Mouse (Mus musculus) brain, embryonic 14.5 days (tissue): ENCODE results near the gene 4930524J08Rik. TPM values are rescaled to one million over a fixed set of nuclear protein-coding genes. Genes with fewer than 3 reads are reported as not detected.

ENCODE experiments used
- DNase-seq: peaks from one replicate; pipeline ENCODE4 v3.0.0-alpha.2; 2011; ENCODE audit warnings: low read depth
- CTCF ChIP-seq: fragments of 200-500 bp; IDR thresholded peaks from 2 replicates; pipeline ENCODE4 v1.5.1; 2012; ENCODE audit warnings: inconsistent platforms, mild to moderate bottlenecking, moderate library complexity, borderline replicate concordance; ENCODE audit not compliant: insufficient read depth, insufficient read length; ENCODE audit errors: extremely low read depth
- POLR2A ChIP-seq: fragments of 200-500 bp; IDR thresholded peaks from 2 replicates; pipeline ENCODE4 v1.6.1; 2012; ENCODE audit warnings: mild to moderate bottlenecking, inconsistent platforms, borderline replicate concordance; ENCODE audit not compliant: poor library complexity, insufficient read depth, insufficient read length, severe bottlenecking; ENCODE audit errors: extremely low read depth
- polyA plus RNA-seq: library from polyadenylated mRNA; depleted of rRNA; stranded (reverse); fragments of >200 nt; gene quantifications from 2 replicates; pipeline ENCODE4 v1.2.3, GENCODE M21; 2012; rRNA removed

Gene 4930524J08Rik
- 3.4 and 4.9 TPM in 2 replicates for polyA plus RNA-seq

- peak; percentile 99 for DNase-seq
These were observed at the start of gene 4930524J08Rik, which contains the start of gene Hnrnpd for GRCm38 (mm10) chr5:99978699-99979442. TSS of gene 4930524J08Rik (plus strand) at chr5:99979061. TSS of gene Hnrnpd (minus strand) at chr5:99978938.

GRCm38 (mm10) chr5:99931910-99932309, 47.0 kb upstream of the 4930524J08Rik start:
- no peak for DNase-seq
- TF ChIP-seq POLR2A: no peak
- TF ChIP-seq CTCF: no peak

More at GRCm38 (mm10) chr5:99978699-99979442, at the start of gene 4930524J08Rik, which contains the start of gene Hnrnpd:
- TF ChIP-seq POLR2A: peak; percentile 80
- TF ChIP-seq CTCF: no peak

DNA sequence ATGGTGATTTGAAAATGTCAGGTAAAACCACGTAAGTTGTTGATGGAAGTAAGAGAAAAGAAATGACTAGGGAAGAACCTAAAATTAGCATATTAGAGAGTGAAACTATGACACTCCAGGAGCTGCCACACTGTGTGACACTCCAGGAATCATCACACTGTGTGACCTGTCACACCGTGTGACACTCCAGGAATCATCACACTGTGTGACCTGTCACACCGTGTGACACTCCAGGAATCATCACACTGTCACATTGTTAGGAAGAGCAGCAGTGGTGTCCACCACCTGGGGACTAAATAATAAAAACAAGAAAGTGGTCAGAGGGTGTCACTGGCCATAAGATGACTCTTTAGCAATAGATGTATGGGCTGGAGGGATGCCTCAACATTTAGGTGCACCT, 39.4 kb upstream of the 4930524J08Rik start:
- TF ChIP-seq POLR2A (no peak), CTCF (no peak)
- DNase-seq: no peak

- TF ChIP-seq POLR2A: no peak
- no peak for TF ChIP-seq CTCF
- no peak for DNase-seq
These were observed 37.6 kb upstream of the 4930524J08Rik start for GRCm38 (mm10) chr5:99941273-99941672.

DNA sequence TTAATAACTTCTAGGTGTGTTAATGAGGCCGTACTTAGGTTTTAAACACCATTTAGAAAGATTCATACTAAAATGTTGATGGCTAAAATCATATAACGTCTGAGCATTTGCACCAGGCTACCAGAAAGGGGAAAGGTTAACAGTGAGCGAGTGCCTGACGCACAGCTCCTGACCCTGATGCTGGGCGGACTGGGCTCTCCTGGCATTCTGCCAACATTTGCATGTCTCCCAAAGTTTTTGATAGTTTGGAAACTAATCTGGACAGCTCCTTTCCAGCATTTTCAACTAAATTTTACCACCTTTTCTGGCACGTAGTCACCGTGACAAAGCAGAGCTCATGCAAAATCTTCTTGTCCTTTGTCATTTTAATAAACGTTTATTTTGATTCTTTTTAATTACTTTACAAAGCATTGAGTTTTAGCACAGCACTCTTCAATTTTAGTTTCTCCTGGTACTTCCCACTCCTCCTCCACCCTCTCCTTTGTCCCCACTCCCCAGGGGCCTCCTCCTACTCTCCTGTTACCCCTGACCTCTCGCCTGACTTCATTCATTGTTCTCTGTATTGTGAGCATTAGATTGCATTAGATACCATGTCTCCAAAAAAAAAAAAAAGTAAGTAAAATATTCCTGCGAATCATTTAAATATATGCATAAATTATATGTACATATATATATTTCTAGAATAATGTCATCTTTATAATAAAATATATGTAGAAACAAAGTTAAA, 36.9 kb upstream of the 4930524J08Rik start:
- TF ChIP-seq POLR2A (no peak), CTCF (no peak)
- DNase-seq: no peak

DNA sequence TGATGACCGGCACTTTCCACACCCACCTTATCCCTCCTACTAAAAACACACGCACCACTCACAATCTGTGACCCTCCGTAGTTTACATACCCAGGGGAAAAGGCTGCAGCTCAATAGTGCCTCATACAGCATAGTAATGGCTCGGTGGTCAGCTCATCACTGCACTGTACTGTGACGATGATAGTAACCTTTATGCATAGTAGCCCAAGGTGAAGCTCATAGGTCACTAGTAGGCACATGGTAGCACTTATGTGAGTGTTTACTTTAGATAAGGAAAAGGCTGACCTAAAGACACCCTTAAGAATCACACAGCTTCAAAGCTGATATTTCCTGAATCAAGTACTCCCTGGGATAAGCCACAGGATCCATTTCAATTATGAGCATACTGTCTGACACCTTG, 26.3 kb upstream of the 4930524J08Rik start:
- TF ChIP-seq CTCF (no peak), POLR2A (no peak)
- no peak for DNase-seq

DNA sequence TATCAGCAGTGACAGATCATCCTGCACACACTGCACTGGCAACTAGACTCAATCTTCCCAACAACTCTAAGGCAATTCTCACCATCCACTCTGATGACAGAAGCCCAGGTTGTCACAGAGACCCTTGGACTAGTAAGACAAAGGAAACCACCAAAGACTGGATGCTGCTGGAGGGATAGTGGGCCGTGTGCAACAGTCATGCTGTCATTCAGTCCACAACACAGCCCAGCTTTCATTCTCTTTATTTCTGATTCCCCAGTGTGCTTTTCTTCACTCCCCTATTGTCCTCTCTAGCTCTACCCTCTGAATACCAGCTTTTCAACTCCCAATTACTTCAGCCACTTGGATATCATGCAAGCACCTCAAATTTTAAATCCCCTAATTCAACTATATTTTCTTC, 25.0 kb upstream of the 4930524J08Rik start:
- TF ChIP-seq CTCF (no peak), POLR2A (no peak)
- peak; percentile 70 for DNase-seq

- no peak for DNase-seq
- TF ChIP-seq POLR2A (no peak), CTCF (no peak)
These were observed 20.2 kb upstream of the 4930524J08Rik start for GRCm38 (mm10) chr5:99958666-99959065.

GRCm38 (mm10) chr5:99959236-99959936, 19.5 kb upstream of the 4930524J08Rik start:
- DNase-seq: no peak
- no peak for TF ChIP-seq POLR2A
- no peak for TF ChIP-seq CTCF

- TF ChIP-seq POLR2A: no peak
- TF ChIP-seq CTCF: no peak
- no peak for DNase-seq
These were observed 18.9 kb upstream of the 4930524J08Rik start for GRCm38 (mm10) chr5:99959960-99960359.

- no peak for DNase-seq
These were observed 4.9 kb upstream of the 4930524J08Rik start for GRCm38 (mm10) chr5:99973941-99974340.

GRCm38 (mm10) chr5:99975061-99975460, 3.8 kb upstream of the 4930524J08Rik start:
- TF ChIP-seq CTCF (no peak), POLR2A (no peak)
- DNase-seq: no peak

More at GRCm38 (mm10) chr5:99973941-99974340, 4.9 kb upstream of the 4930524J08Rik start:
- TF ChIP-seq POLR2A (no peak), CTCF (no peak)

GRCm38 (mm10) chr5:99975776-99976175, 3.1 kb upstream of the 4930524J08Rik start:
- DNase-seq: no peak
- TF ChIP-seq CTCF: no peak
- TF ChIP-seq POLR2A: no peak
